Mouse (Mus musculus) heart, embryonic 16.5 days (tissue): Measurements from ENCODE around the gene Krt6b. TPM values are rescaled to one million over a fixed set of nuclear protein-coding genes. Genes with fewer than 3 reads are reported as not detected.

Experiments used
- ATAC-seq: fragments of 200-750 bp; cut with Nextera tagmentation; replicated peaks from 2 replicates; pipeline ENCODE4 v1.8.0; 2017; ENCODE audit warnings: moderate number of reproducible peaks; ENCODE audit not compliant: insufficient read depth, low FRiP score; ENCODE audit errors: extremely low read depth
- H3K27ac ChIP-seq: fragments of 300-500 bp; sonication (generic); 2 replicates; pipeline ENCODE4 v1.5.1; 2014; ENCODE audit warnings: mild to moderate bottlenecking, low read length, control low read depth, moderate library complexity
- H3K27me3 ChIP-seq: fragments of 300-500 bp; sonication (generic); 2 replicates; pipeline ENCODE4 v1.6.1; 2014; ENCODE audit warnings: low read length, mixed read lengths; ENCODE audit not compliant: control insufficient read depth, insufficient read depth
- H3K36me3 ChIP-seq: fragments of 300-500 bp; sonication (generic); 2 replicates; pipeline ENCODE4 v1.6.1; 2014; ENCODE audit not compliant: control insufficient read depth, insufficient read depth
- H3K4me1 ChIP-seq: fragments of 300-500 bp; sonication (generic); 2 replicates; pipeline ENCODE4 v1.6.1; 2014; ENCODE audit warnings: low read length, mixed read lengths; ENCODE audit not compliant: control insufficient read depth, insufficient read depth
- H3K4me2 ChIP-seq: fragments of 300-500 bp; sonication (generic); 2 replicates; pipeline ENCODE4 v1.6.1; 2014; ENCODE audit warnings: low read depth, mild to moderate bottlenecking, control low read depth, low read length
- H3K4me3 ChIP-seq: fragments of 300-500 bp; sonication (generic); 2 replicates; pipeline ENCODE4 v1.5.1; 2014; ENCODE audit warnings: mild to moderate bottlenecking, control low read depth, low read length
- H3K9ac ChIP-seq: fragments of 300-500 bp; sonication (generic); 2 replicates; pipeline ENCODE4 v1.6.1; 2014; ENCODE audit warnings: low read length, control low read depth
- H3K9me3 ChIP-seq: fragments of 300-500 bp; sonication (generic); replicated peaks from 2 replicates; pipeline ENCODE4 v1.6.1; 2016; ENCODE audit warnings: low read length; ENCODE audit not compliant: control insufficient read depth
- WGBS: fragments of 180-500 bp; shearing (Covaris S2); extraction: QIAGEN DNeasy Blood & Tissue Kit; methylation state at CpG from one replicate; pipeline ENCODE4 v1.1.7; 2014; 5-methylcytosine and 5-hydroxymethylcytosine counted together
- polyA plus RNA-seq: library from polyadenylated mRNA; unstranded; fragments of >200 nt; fragmentation: Nextera tagmentation; extraction: Ambion mirVana; gene quantifications from 2 replicates; pipeline ENCODE4 v1.2.1, GENCODE M21; 2015

Gene Krt6b
- 0.28 TPM in 1 of 2 replicates, not detected in the other for polyA plus RNA-seq

- no peaks in the 10 kb centered on the region for H3K4me1 ChIP-seq
- WGBS, result 84% methylated on average over 2 of the region's 2 CpGs
- H3K9me3 ChIP-seq, result no peaks in the 10 kb centered on the region
- ATAC-seq, result no peak
- H3K4me3 ChIP-seq, result no peak within 1 kb of the TSS
- no peak within 1 kb of the TSS for H3K27ac ChIP-seq
- H3K4me2 ChIP-seq, result no peak within 1 kb of the TSS
- no peak within 1 kb of the TSS for H3K9ac ChIP-seq
- H3K36me3 ChIP-seq, result no peaks in the 10 kb centered on the region
- no peaks in the 10 kb centered on the region for H3K27me3 ChIP-seq
Measured at GRCm38 (mm10) chr15:101680187-101680586, at the start of gene Krt6b. TSS of gene Krt6b (minus strand) at chr15:101680287.

GRCm38 (mm10) chr15:101724686-101725085, 44.6 kb upstream of the Krt6b start:
- Histone ChIP-seq H3K9ac (no peak overlapping the region), H3K9me3 (no peaks in the 10 kb centered on the region), H3K27me3 (peaks cover 4% of the 10 kb centered on the region; the same call in 1 of the 2 replicates), H3K27ac (no peak overlapping the region), H3K4me1 (no peaks in the 10 kb centered on the region), H3K4me3 (no peak overlapping the region), H3K4me2 (no peak overlapping the region), H3K36me3 (no peaks in the 10 kb centered on the region)
- no peak for ATAC-seq
- 36% methylated on average over 5 of the region's 5 CpGs for WGBS

GRCm38 (mm10) chr15:101715831-101716230, 35.7 kb upstream of the Krt6b start:
- no peaks in the 10 kb centered on the region for H3K9me3 ChIP-seq
- H3K4me3 ChIP-seq, result no peak overlapping the region
- H3K9ac ChIP-seq, result no peak overlapping the region
- H3K4me2 ChIP-seq, result no peak overlapping the region
- WGBS, result 62% methylated on average over 3 of the region's 3 CpGs
- H3K36me3 ChIP-seq, result no peaks in the 10 kb centered on the region
- ATAC-seq, result no peak
- no peak overlapping the region for H3K27ac ChIP-seq
- H3K27me3 ChIP-seq, result no peaks in the 10 kb centered on the region; the same call in 1 of the 2 replicates
- H3K4me1 ChIP-seq, result no peaks in the 10 kb centered on the region

- no peaks in the 10 kb centered on the region for H3K9me3 ChIP-seq
- H3K4me3 ChIP-seq, result no peak overlapping the region
- no peak for ATAC-seq
- 67% methylated on average over 5 of the region's 5 CpGs for WGBS
- no peaks in the 10 kb centered on the region for H3K36me3 ChIP-seq
- no peak overlapping the region for H3K27ac ChIP-seq
- no peaks in the 10 kb centered on the region for H3K4me1 ChIP-seq
- no peak overlapping the region for H3K4me2 ChIP-seq
- no peak overlapping the region for H3K9ac ChIP-seq
- no peaks in the 10 kb centered on the region; the same call in 1 of the 2 replicates for H3K27me3 ChIP-seq
Measured at GRCm38 (mm10) chr15:101714356-101714755, 34.3 kb upstream of the Krt6b start.

GRCm38 (mm10) chr15:101713731-101714130, 33.6 kb upstream of the Krt6b start:
- Histone ChIP-seq H3K9me3 (no peaks in the 10 kb centered on the region), H3K4me1 (no peaks in the 10 kb centered on the region), H3K4me3 (no peak overlapping the region), H3K9ac (no peak overlapping the region), H3K36me3 (no peaks in the 10 kb centered on the region), H3K4me2 (no peak overlapping the region), H3K27me3 (no peaks in the 10 kb centered on the region; the same call in 1 of the 2 replicates), H3K27ac (no peak overlapping the region)
- no peak for ATAC-seq
- WGBS, result 58% methylated on average over 8 of the region's 8 CpGs

- Histone ChIP-seq H3K27me3 (no peaks in the 10 kb centered on the region; the same call in 1 of the 2 replicates), H3K4me2 (no peak within 1 kb of the TSS), H3K36me3 (no peaks in the 10 kb centered on the region), H3K9me3 (no peaks in the 10 kb centered on the region), H3K27ac (no peak within 1 kb of the TSS), H3K9ac (no peak within 1 kb of the TSS), H3K4me1 (no peaks in the 10 kb centered on the region), H3K4me3 (no peak within 1 kb of the TSS)
- 55% methylated on average over 13 of the region's 13 CpGs for WGBS
- ATAC-seq, result no peak
Measured at GRCm38 (mm10) chr15:101712720-101713119, 32.6 kb upstream of the Krt6b start, which contains the start of gene Krt5. TSS of gene Krt5 (minus strand) at chr15:101712898.

- no peak overlapping the region for H3K4me2 ChIP-seq
- no peak overlapping the region for H3K4me3 ChIP-seq
- H3K27me3 ChIP-seq, result peaks cover 2% of the 10 kb centered on the region; the same call in 1 of the 2 replicates
- ATAC-seq, result no peak
- no peaks in the 10 kb centered on the region for H3K9me3 ChIP-seq
- no peak overlapping the region for H3K9ac ChIP-seq
- no peaks in the 10 kb centered on the region for H3K4me1 ChIP-seq
- no peaks in the 10 kb centered on the region for H3K36me3 ChIP-seq
- no peak overlapping the region for H3K27ac ChIP-seq
- WGBS, result 53% methylated on average over 11 of the region's 11 CpGs
Measured at GRCm38 (mm10) chr15:101708683-101709082, 28.6 kb upstream of the Krt6b start.

GRCm38 (mm10) chr15:101707454-101707853, 27.4 kb upstream of the Krt6b start:
- Histone ChIP-seq H3K4me2 (no peak overlapping the region), H3K36me3 (no peaks in the 10 kb centered on the region), H3K27ac (no peak overlapping the region), H3K4me3 (no peak overlapping the region), H3K9ac (no peak overlapping the region), H3K4me1 (no peaks in the 10 kb centered on the region), H3K9me3 (no peaks in the 10 kb centered on the region), H3K27me3 (peaks cover 2% of the 10 kb centered on the region; the same call in 1 of the 2 replicates)
- WGBS, result 70% methylated on average over 9 of the region's 9 CpGs
- no peak for ATAC-seq

GRCm38 (mm10) chr15:101704066-101704465, 24.0 kb upstream of the Krt6b start:
- Histone ChIP-seq H3K27ac (no peak overlapping the region), H3K9ac (no peak overlapping the region), H3K27me3 (peaks cover 2% of the 10 kb centered on the region; the same call in 1 of the 2 replicates), H3K9me3 (no peaks in the 10 kb centered on the region), H3K4me1 (no peaks in the 10 kb centered on the region), H3K36me3 (no peaks in the 10 kb centered on the region), H3K4me3 (no peak overlapping the region), H3K4me2 (no peak overlapping the region)
- ATAC-seq, result no peak
- 65% methylated on average over 4 of the region's 4 CpGs for WGBS
